Mouse (Mus musculus) neural tube, embryonic 13.5 days (tissue): ENCODE measurements around the gene Sostdc1. TPM values are rescaled to one million over a fixed set of nuclear protein-coding genes. Genes with fewer than 3 reads are reported as not detected.

Source experiments
- ATAC-seq: fragments of 200-750 bp; cut with Nextera tagmentation; 2 replicates; pipeline ENCODE4 v1.8.0; 2017; ENCODE audit warnings: low read depth, mild to moderate bottlenecking, moderate TSS enrichment, moderate library complexity
- H3K27ac ChIP-seq: fragments of 300-500 bp; sonication (generic); replicated peaks from 2 replicates; pipeline ENCODE4 v1.5.1; 2015; ENCODE audit warnings: moderate library complexity, mild to moderate bottlenecking, inconsistent platforms
- H3K27me3 ChIP-seq: fragments of 300-500 bp; sonication (generic); 2 replicates; pipeline ENCODE4 v1.6.1; 2015; ENCODE audit warnings: mild to moderate bottlenecking, inconsistent platforms
- H3K36me3 ChIP-seq: fragments of 300-500 bp; sonication (generic); 2 replicates; pipeline ENCODE4 v1.6.1; 2015; ENCODE audit warnings: mild to moderate bottlenecking, inconsistent platforms
- H3K4me1 ChIP-seq: fragments of 300-500 bp; sonication (generic); replicated peaks from 2 replicates; pipeline ENCODE4 v1.6.1; 2015; ENCODE audit warnings: inconsistent platforms
- H3K4me2 ChIP-seq: fragments of 300-500 bp; sonication (generic); 2 replicates; pipeline ENCODE4 v1.6.1; 2015; ENCODE audit warnings: inconsistent platforms, mild to moderate bottlenecking, moderate library complexity
- H3K4me3 ChIP-seq: fragments of 300-500 bp; sonication (generic); 2 replicates; pipeline ENCODE4 v1.5.1; 2015; ENCODE audit warnings: mild to moderate bottlenecking, inconsistent platforms
- H3K9ac ChIP-seq: fragments of 300-500 bp; sonication (generic); 2 replicates; pipeline ENCODE4 v1.6.1; 2015; ENCODE audit warnings: moderate library complexity, mild to moderate bottlenecking, inconsistent platforms
- H3K9me3 ChIP-seq: fragments of 300-500 bp; sonication (generic); 2 replicates; pipeline ENCODE4 v1.6.1; 2016; ENCODE audit warnings: inconsistent platforms
- WGBS: fragments of 180-500 bp; shearing (Covaris S2); methylation state at CpG from one replicate; pipeline ENCODE4 v1.1.7; 2015; 5-methylcytosine and 5-hydroxymethylcytosine counted together
- polyA plus RNA-seq: library from polyadenylated mRNA; unstranded; fragments of >200 nt; fragmentation: Nextera tagmentation; extraction: Ambion mirVana; gene quantifications from 2 replicates; pipeline ENCODE4 v1.2.1, GENCODE M21; 2015

Sostdc1 gene
- polyA plus RNA-seq, 1 experiment from 2014 or later = 19.5 TPM

DNA sequence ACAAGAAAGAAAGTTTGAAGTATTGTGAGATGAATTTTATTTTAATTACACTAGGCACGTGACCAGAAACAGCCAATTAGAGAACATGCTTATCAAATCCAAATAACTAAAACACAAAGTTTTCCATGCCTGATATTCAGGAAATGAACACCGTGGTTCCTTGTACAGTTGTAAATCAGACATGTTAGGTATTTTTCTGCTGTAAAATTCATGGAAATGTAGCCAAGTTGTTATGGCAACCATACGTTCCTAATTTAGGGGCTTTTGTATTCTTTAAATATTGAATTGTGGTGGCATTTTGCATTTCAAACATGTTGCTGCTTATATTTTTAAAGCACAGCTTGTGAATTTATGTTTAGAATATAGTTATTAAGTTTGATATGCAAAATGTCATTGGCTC, 2.1 kb downstream of the Sostdc1 start:
- H3K4me3 ChIP-seq = peak overlapping the region; percentile 12; the same call in 1 of the 2 replicates
- peak overlapping the region; percentile 90; the same call in 1 of the 2 replicates for H3K4me2 ChIP-seq
- H3K27ac ChIP-seq = no peak overlapping the region
- no peak overlapping the region for H3K9ac ChIP-seq
- H3K36me3 ChIP-seq = no peaks in the 10 kb centered on the region
- 58% methylated on average over 3 of the region's 3 CpGs for WGBS
- H3K9me3 ChIP-seq = no peaks in the 10 kb centered on the region
- ATAC-seq = no peak
- peaks cover 17% of the 10 kb centered on the region for H3K27me3 ChIP-seq
- peaks cover 8% of the 10 kb centered on the region for H3K4me1 ChIP-seq

DNA sequence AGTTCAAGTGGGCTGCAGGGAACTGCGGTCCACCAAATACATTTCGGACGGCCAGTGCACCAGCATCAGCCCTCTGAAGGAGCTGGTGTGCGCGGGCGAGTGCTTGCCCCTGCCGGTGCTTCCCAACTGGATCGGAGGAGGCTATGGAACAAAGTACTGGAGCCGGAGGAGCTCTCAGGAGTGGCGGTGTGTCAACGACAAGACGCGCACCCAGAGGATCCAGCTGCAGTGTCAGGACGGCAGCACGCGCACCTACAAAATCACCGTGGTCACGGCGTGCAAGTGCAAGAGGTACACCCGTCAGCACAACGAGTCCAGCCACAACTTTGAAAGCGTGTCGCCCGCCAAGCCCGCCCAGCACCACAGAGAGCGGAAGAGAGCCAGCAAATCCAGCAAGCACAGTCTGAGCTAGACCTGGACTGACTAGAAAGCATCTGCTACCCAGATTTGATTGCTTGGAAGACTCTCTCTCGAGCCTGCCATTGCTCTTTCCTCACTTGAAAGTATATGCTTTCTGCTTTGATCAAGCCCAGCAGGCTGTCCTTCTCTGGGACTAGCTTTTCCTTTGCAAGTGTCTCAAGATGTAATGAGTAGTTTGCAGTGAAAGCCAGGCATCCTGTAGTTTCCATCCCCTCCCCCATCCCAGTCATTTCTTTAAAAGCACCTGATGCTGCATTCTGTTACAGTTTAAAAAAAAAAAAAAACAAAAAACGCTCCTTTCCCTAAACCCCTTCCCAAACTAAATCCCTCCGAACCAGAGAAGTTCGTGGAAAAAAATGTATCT, 3.3 kb downstream of the Sostdc1 start:
- peaks cover 8% of the 10 kb centered on the region for H3K4me1 ChIP-seq
- ATAC-seq = peak; percentile 85
- H3K36me3 ChIP-seq = no peaks in the 10 kb centered on the region
- no peak overlapping the region for H3K27ac ChIP-seq
- H3K9me3 ChIP-seq = no peaks in the 10 kb centered on the region
- H3K4me2 ChIP-seq = peak overlapping the region; percentile 90
- peak overlapping the region; percentile 68 for H3K9ac ChIP-seq
- H3K4me3 ChIP-seq = peak overlapping the region; percentile 47
- WGBS = 2% methylated on average over 30 of the region's 30 CpGs
- peaks cover 17% of the 10 kb centered on the region for H3K27me3 ChIP-seq

DNA sequence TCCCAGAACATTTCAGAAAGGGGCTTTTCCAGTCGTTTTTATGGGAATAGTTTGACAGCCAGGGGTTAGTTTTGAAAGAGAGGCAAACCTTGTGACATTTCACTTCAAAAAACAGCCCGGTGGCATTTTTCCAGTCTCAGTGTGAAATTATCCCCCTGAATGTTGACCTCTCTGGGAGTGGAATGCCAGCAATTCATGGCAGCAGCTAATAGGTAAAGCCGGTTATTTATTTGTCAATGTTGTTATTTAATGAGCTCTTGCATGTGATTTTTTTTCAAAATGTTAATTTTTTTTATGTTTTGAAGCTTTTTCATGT, 3.8 kb downstream of the Sostdc1 start:
- Histone ChIP-seq H3K9ac (no peak overlapping the region), H3K36me3 (no peaks in the 10 kb centered on the region), H3K27ac (no peak overlapping the region), H3K4me2 (peak overlapping the region; percentile 90), H3K27me3 (peaks cover 17% of the 10 kb centered on the region), H3K9me3 (no peaks in the 10 kb centered on the region), H3K4me3 (no peak overlapping the region), H3K4me1 (peaks cover 8% of the 10 kb centered on the region)
- no peak for ATAC-seq
- 25% methylated on average over 3 of the region's 3 CpGs for WGBS

DNA sequence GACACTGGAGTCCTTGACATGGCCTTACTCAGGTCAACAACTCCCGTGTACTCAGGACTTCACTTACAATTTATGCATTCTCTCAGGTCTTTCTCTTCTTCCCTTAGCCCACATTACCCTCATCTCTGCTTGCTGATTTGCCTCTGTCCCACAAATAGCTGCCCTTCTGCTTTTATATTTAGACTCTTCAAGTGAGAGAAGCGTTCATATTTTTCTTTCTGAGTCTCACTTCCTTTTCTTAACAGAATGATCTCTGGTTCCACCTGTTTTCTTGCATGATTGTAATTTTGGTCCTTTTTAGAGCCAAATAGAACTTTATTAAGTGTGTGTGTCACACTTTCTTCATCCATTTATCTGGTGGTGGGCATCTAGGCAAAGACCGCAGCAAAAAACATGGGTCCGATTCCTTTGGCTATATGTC, 12.2 kb downstream of the Sostdc1 start:
- Histone ChIP-seq H3K27me3 (no peaks in the 10 kb centered on the region), H3K4me2 (no peak overlapping the region), H3K4me3 (no peak overlapping the region), H3K9ac (no peak overlapping the region), H3K4me1 (no peaks in the 10 kb centered on the region), H3K9me3 (no peaks in the 10 kb centered on the region), H3K27ac (no peak overlapping the region), H3K36me3 (no peaks in the 10 kb centered on the region)
- no peak for ATAC-seq
- WGBS = 94% methylated on average over 4 of the region's 4 CpGs

DNA sequence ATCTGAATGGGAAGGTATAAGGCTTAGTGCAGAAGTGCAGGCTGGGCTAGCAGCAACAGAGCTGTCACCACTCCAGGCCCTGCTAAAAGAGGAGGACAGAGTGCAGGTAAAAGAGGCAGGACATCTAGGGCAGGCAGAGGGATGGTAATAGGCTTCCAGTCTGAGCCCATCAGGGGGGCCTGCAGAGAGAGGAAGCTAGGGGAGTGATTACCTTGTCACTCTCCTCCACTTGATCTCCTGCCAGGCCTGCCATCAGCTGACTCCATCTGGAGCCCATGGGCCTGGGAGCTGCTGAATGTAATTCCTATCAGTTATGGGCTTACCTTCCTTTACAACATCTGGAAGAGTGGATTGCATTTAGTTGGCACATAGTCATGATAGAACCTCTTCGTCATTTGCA, 18.7 kb downstream of the Sostdc1 start:
- WGBS = 82% methylated on average over 1 of the region's 1 CpGs
- H3K4me2 ChIP-seq = no peak overlapping the region
- H3K27me3 ChIP-seq = no peaks in the 10 kb centered on the region
- no peaks in the 10 kb centered on the region for H3K36me3 ChIP-seq
- no peak overlapping the region for H3K9ac ChIP-seq
- no peaks in the 10 kb centered on the region for H3K9me3 ChIP-seq
- ATAC-seq = no peak
- H3K4me1 ChIP-seq = no peaks in the 10 kb centered on the region
- no peak overlapping the region for H3K4me3 ChIP-seq
- no peak overlapping the region for H3K27ac ChIP-seq

DNA sequence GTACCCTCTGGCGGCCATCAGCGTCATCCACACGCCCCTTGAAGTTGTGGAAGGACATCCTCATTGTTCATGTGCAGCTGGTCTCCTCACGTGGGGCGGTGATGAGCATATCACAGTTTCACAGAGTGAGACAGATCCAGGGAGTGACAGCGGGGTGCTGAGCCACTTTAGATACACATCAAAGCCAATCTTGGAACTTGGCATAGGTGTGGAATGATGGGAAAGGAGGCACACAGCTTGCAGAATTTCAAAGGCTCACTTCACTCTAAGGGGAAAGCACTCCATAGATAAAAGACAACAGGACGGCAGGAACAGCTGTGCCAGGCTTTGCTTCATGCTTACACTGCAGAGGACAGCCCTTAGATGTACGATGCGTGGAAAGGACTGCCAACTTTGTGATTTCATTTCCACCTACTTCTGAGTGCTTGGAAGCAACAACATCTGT, 19.9 kb downstream of the Sostdc1 start:
- Histone ChIP-seq H3K27ac (no peak overlapping the region), H3K4me1 (no peaks in the 10 kb centered on the region), H3K4me2 (no peak overlapping the region), H3K27me3 (no peaks in the 10 kb centered on the region), H3K9me3 (no peaks in the 10 kb centered on the region), H3K36me3 (no peaks in the 10 kb centered on the region), H3K4me3 (no peak overlapping the region), H3K9ac (no peak overlapping the region)
- 78% methylated on average over 9 of the region's 9 CpGs for WGBS
- no peak for ATAC-seq

DNA sequence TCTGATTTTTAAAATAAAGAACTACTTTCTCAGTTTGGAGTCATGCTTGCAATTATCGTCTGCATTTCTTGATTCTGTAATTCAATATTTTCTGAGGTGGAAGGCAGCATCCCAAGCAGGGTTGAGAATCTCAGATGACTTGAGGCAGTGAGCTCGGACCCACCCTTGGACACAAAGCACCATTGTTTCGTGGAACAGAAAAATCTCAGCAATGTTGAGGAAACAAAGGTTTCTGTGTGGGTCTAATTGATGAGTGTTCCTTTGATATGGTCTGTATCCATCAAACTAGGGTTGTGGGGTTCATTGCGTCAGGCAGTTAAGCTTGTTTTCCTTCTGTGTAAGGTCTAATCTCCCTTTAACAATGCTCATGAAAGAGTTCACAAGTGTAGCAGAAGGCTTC, 30.2 kb downstream of the Sostdc1 start:
- Histone ChIP-seq H3K4me1 (no peaks in the 10 kb centered on the region), H3K4me2 (no peak overlapping the region), H3K27me3 (no peaks in the 10 kb centered on the region), H3K36me3 (no peaks in the 10 kb centered on the region), H3K9ac (no peak overlapping the region), H3K9me3 (no peaks in the 10 kb centered on the region), H3K4me3 (no peak overlapping the region), H3K27ac (no peak overlapping the region)
- ATAC-seq = no peak
- WGBS = 43% methylated on average over 4 of the region's 4 CpGs

DNA sequence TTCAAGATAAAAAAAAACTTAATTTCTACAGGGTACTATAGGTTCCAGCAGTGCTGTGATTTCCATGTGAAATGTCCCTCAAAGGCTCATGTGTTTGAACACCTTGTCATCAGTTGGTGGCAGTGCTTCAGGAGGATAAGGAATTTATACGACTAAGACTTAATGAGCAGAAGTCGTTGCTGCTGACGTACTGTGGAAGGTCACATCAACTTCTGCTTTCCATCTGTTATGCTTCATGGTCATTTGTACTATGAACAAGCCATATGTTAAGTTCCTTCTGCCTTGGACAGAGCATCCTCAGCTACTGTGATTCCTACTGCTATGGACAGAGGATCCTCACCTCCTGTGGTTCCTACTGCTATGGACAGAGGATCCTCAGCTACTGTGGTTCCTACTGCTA, 46.1 kb downstream of the Sostdc1 start:
- WGBS = 88% methylated on average over 3 of the region's 3 CpGs
- Histone ChIP-seq H3K4me2 (no peak overlapping the region), H3K27ac (no peak overlapping the region), H3K9me3 (no peaks in the 10 kb centered on the region), H3K4me3 (no peak overlapping the region), H3K27me3 (no peaks in the 10 kb centered on the region), H3K36me3 (no peaks in the 10 kb centered on the region), H3K4me1 (no peaks in the 10 kb centered on the region), H3K9ac (no peak overlapping the region)
- no peak for ATAC-seq

DNA sequence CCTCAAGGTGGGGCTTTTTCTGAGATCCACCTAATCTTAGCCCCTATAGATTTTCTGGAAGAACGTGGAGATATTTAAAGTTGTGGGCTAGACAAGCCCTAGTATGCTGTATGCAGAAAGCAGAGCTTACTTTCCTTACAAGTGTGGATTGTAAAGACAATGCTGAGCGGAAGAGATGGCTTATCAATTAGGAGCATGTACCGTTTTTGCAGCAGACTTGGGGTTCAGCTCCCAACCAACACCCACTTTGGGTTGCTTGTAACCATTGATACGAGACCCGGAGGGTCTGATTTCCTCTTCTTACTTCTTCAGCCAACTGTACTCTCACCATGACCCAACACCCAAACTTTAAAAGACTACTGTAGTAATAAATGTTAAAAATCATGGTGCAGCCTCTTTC, 46.8 kb downstream of the Sostdc1 start:
- Histone ChIP-seq H3K9ac (no peak overlapping the region), H3K4me3 (no peak overlapping the region), H3K4me2 (no peak overlapping the region), H3K9me3 (no peaks in the 10 kb centered on the region), H3K4me1 (no peaks in the 10 kb centered on the region), H3K36me3 (no peaks in the 10 kb centered on the region), H3K27me3 (no peaks in the 10 kb centered on the region), H3K27ac (no peak overlapping the region)
- 97% methylated on average over 5 of the region's 5 CpGs for WGBS
- no peak for ATAC-seq

DNA sequence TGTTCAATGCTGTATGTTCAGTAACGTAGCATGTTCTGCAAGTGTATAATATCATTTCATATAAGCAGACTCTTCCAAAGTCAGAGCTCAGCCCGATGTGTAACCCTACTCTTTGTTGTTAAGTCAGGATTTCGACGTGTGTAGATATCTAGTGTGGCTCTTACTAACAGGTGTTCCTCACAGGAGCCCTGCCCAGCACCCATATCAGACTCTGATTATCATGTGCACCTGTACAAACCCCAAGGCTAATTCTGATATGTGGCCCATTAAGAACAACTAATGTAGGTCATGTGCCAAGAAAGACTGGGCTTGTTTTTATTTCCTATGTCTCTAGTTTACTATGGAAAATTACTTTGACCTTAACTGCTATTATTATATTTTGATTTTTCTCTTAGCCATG, 50.1 kb downstream of the Sostdc1 start:
- no peak overlapping the region for H3K4me3 ChIP-seq
- H3K36me3 ChIP-seq = no peaks in the 10 kb centered on the region
- no peak overlapping the region for H3K9ac ChIP-seq
- no peak overlapping the region for H3K4me2 ChIP-seq
- no peaks in the 10 kb centered on the region for H3K9me3 ChIP-seq
- 93% methylated on average over 4 of the region's 4 CpGs for WGBS
- H3K27me3 ChIP-seq = no peaks in the 10 kb centered on the region
- no peak for ATAC-seq
- H3K4me1 ChIP-seq = no peaks in the 10 kb centered on the region
- no peak overlapping the region for H3K27ac ChIP-seq

Other genes with a start within 250 kb of the Sostdc1 start
- 58.3 and 62.6 TPM in 2 replicates for gene Ankmy2, start 157.0 kb upstream of the Sostdc1 start, polyA plus RNA-seq
- gene Bzw2, start 156.1 kb upstream of the Sostdc1 start, polyA plus RNA-seq = 389 and 400 TPM in 2 replicates
- gene Lrrc72, start 60.7 kb upstream of the Sostdc1 start, polyA plus RNA-seq = not detected in 2 replicates
- gene Ispd, start 67.3 kb downstream of the Sostdc1 start, polyA plus RNA-seq = 13.1 and 17.9 TPM in 2 replicates
- gene D630036H23Rik, start 68.0 kb downstream of the Sostdc1 start, polyA plus RNA-seq = 1.1 and 1.2 TPM in 2 replicates